Mouse (Mus musculus) left cerebral cortex, adult 2 months (tissue): ENCODE data around the gene Anks1b. TPM values are rescaled to one million over a fixed set of nuclear protein-coding genes. Genes with fewer than 3 reads are reported as not detected.

ENCODE experiments used
- DNase-seq, 2 experiments: peaks; one replicate each; pipeline ENCODE4 v3.0.0; 2021 to 2022; ENCODE audit warnings: low spot score in 2 of 2, mixed read lengths in 1 of 2; ENCODE audit errors: extremely low spot score in 1 of 2
- H3K27ac ChIP-seq: fragments of 200-600 bp; 2 replicates; pipeline ENCODE4 v1.8.1; 2022
- H3K4me3 ChIP-seq: fragments of 200-600 bp; 2 replicates; pipeline ENCODE4 v1.8.1; 2022
- CTCF ChIP-seq: fragments of 200-600 bp; IDR thresholded peaks from 2 replicates; pipeline ENCODE4 v1.8.1; 2022; ENCODE audit warnings: antibody characterized with exemption, mild to moderate bottlenecking, moderate library complexity
- intact Hi-C: fragments of 180-260 bp; cut with DNase I; formaldehyde crosslinking; loops from one replicate; pipeline ENCODE4 v1.15.1; 2025
- total RNA-seq, 2 experiments: library from RNA; stranded (reverse); gene quantifications; 2 replicates each; pipeline ENCODE4 v1.2.3; 2021

Gene Anks1b
- total RNA-seq, 2 experiments from 2014 or later, result 472 to 474 TPM

DNA sequence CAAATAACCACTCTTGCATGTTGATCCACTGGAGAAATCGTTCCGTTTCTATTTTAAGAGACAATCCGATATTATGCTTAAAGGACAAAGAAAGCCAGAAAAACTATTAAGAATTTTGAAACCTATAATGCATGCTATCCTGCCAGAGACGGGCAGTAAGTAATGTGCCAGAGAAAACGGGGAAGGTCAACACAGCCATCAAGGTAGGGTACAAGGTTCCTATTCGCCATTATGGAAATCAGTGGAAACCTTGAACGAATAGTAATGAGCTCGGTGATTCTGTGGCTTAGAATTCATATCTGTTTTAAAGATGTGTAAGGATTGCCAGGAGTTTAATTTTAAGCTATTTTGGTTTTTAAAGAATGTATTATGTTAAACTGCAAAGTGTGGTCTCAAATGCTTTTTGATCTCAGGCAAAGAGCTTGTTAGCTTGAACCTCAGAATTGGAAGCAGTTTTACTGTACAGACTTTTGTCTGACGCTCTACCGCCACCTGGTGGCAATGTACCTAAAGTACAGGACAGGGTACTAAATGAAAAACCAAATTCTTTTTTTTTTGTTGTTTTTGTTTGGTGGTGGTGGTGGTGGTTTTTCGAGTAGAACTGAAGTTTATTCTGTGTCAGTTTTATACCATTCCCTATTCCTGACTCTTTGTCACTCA lies 816.7 kb downstream of the Anks1b start:
- Histone ChIP-seq H3K4me3 (peak overlapping the region; percentile 9), H3K27ac (peak overlapping the region; percentile 78)
- intact Hi-C loops, result loop anchor here (1.0 to 10.0 kb wide), 4 partner anchors 315 to 609 kb away; no protein-coding TSS in a partner anchor
- peak; percentile 93 for TF ChIP-seq CTCF
- DNase-seq, result peak; percentile 66 to 72

- DNase-seq, result peak; percentile 43 to 52
- Histone ChIP-seq H3K27ac (peak overlapping the region; percentile 69), H3K4me3 (no peak overlapping the region)
- intact Hi-C loops, result loop anchor here (10.0 kb wide), 2 partner anchors 322 to 462 kb away; no protein-coding TSS in a partner anchor
- TF ChIP-seq CTCF, result no peak
These were observed 823.4 kb downstream of the Anks1b start for GRCm38 (mm10) chr10:90696687-90697086.

- TF ChIP-seq CTCF, result no peak
- peak overlapping the region; percentile 69 for H3K27ac ChIP-seq
- no peak overlapping the region for H3K4me3 ChIP-seq
- intact Hi-C loops, result loop anchor here (10.0 kb wide), 2 partner anchors 323 to 463 kb away; no protein-coding TSS in a partner anchor
- no peak for DNase-seq
These were observed 824.1 kb downstream of the Anks1b start for GRCm38 (mm10) chr10:90697413-90697812.

- no peak overlapping the region for H3K4me3 ChIP-seq
- DNase-seq, result no peak
- intact Hi-C loops, result loop anchor here (10.0 kb wide), 2 partner anchors 324 to 464 kb away; no protein-coding TSS in a partner anchor
These were observed 825.9 kb downstream of the Anks1b start for GRCm38 (mm10) chr10:90699211-90699610.

DNA sequence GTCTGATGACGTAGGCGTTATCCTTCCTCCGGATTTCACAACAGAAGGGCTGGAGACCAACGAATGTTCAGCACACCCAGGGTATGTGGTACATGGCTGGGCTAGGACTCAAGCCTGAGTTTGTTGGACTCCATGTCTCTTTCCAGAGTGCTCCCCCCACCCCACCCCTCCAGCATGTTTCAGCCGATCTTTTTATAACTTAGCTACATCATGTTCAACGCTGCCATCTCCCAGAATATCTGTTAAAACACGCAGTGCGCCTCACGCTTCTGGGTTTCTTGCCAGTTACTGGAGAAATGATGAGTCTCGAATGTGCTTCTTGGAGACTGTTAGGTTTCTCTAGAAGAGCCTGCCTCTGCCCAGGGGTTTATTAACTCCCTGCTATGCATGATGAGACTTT lies 831.3 kb downstream of the Anks1b start:
- no peak for TF ChIP-seq CTCF
- intact Hi-C loops, result loop anchor here (2.0 kb wide), 2 partner anchors 18 to 24 kb away; no protein-coding TSS in a partner anchor
- H3K4me3 ChIP-seq, result no peak overlapping the region; the same call in 1 of the 2 replicates
- peak; percentile 57 to 59 for DNase-seq
- peak overlapping the region; percentile 87 for H3K27ac ChIP-seq

More at GRCm38 (mm10) chr10:90699211-90699610, 825.9 kb downstream of the Anks1b start:
- TF ChIP-seq CTCF, result no peak
- H3K27ac ChIP-seq, result peak overlapping the region; percentile 71

- intact Hi-C loops, result no loop called here
- peak overlapping the region; percentile 37; the same call in 1 of the 2 replicates for H3K27ac ChIP-seq
- no peak for DNase-seq
These were observed 835.7 kb downstream of the Anks1b start for GRCm38 (mm10) chr10:90708822-90709601.

DNA sequence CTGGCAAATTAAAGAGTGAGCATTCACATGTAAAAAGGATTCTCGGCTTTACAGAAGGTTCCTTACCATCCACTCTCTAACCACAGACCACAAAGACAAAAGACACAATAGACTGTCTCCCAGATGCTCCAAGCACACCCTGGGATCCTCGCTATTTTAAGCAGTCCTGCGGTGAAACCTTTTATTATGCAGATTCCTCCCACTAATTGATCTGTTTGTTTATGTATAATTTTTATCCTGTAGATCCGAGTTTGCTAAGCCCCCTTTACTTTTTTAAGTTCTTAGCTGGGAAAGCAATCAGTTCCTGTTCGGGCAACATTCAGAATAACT lies 836.3 kb downstream of the Anks1b start:
- intact Hi-C loops, result no loop called here
- Histone ChIP-seq H3K4me3 (no peak overlapping the region), H3K27ac (peak overlapping the region; percentile 8; the same call in 1 of the 2 replicates)
- DNase-seq, result no peak
- TF ChIP-seq CTCF, result no peak

More at GRCm38 (mm10) chr10:90708822-90709601, 835.7 kb downstream of the Anks1b start:
- no peak for TF ChIP-seq CTCF
- no peak overlapping the region for H3K4me3 ChIP-seq

DNA sequence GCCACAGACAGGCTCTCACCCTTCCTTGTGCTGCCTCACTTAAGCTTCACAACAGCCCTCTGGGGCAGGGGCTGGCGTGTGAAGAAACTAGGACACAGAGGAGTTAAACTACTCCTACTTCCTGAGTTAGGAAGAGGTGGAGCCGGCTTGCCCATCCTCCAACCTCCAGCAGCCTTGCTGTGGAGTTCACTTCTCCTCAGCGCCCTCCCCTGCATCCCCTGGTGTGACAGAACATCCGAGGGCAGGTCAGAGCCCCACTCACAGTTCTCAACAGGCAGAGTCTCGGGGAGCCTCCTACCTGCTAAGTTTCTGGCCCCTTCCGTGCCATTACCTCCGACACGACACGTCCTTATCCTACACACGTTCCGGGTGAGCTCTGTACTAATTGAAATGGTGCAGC lies 844.7 kb downstream of the Anks1b start:
- no peak for DNase-seq
- Histone ChIP-seq H3K27ac (peak overlapping the region; percentile 71), H3K4me3 (no peak overlapping the region)
- no peak for TF ChIP-seq CTCF
- intact Hi-C loops, result no loop called here

GRCm38 (mm10) chr10:90718684-90719083 lies 845.4 kb downstream of the Anks1b start:
- intact Hi-C loops, result no loop called here
- no peak for DNase-seq
- TF ChIP-seq CTCF, result no peak; the same call in 1 of the 2 replicates
- Histone ChIP-seq H3K27ac (no peak overlapping the region), H3K4me3 (no peak overlapping the region)

DNA sequence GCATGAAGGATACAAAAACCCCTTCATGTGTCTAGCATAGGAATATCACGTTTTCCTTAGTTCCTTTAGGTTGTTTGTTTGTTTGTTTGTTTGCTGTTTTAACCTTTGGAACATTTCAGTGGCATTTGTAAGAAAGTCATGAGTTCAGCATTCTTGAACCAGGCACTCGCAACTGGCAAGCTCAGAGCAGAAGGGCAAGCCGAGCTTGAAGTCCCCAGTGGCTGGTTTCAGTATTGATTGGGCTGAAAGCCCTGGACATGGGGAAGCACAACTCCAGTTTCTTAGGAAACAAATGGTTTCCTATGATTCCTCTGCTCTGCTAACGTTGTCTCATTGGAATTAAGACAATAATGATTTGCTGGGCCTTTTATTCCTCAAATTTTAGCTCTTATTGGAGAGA lies 846.7 kb downstream of the Anks1b start:
- no peak for DNase-seq
- intact Hi-C loops, result loop anchor here (5.0 kb wide), 1 partner anchor 247 kb away; no protein-coding TSS in a partner anchor
- H3K27ac ChIP-seq, result peak overlapping the region; percentile 53
- TF ChIP-seq CTCF, result peak; percentile 26
- H3K4me3 ChIP-seq, result no peak overlapping the region

GRCm38 (mm10) chr10:90723071-90723494 lies 849.8 kb downstream of the Anks1b start:
- H3K4me3 ChIP-seq, result no peak overlapping the region
- peak overlapping the region; percentile 92 for H3K27ac ChIP-seq
- TF ChIP-seq CTCF, result no peak
- peak; percentile 51 to 52 for DNase-seq
- intact Hi-C loops, result loop anchor here (2.0 to 5.0 kb wide), 2 partner anchors 18 to 244 kb away; no protein-coding TSS in a partner anchor

- H3K4me3 ChIP-seq, result peak overlapping the region; percentile 13; the same call in 1 of the 2 replicates
- TF ChIP-seq CTCF, result no peak; the same call in 1 of the 2 replicates
- peak; percentile 42 to 55 for DNase-seq
- intact Hi-C loops, result loop anchor here (2.0 to 5.0 kb wide), 2 partner anchors 19 to 243 kb away; no protein-coding TSS in a partner anchor
- H3K27ac ChIP-seq, result peak overlapping the region; percentile 92
These were observed 850.6 kb downstream of the Anks1b start for GRCm38 (mm10) chr10:90723941-90724341.
